Mouse (Mus musculus): ENCODE data around the gene Rps6kb1.

Gene Rps6kb1

DNA sequence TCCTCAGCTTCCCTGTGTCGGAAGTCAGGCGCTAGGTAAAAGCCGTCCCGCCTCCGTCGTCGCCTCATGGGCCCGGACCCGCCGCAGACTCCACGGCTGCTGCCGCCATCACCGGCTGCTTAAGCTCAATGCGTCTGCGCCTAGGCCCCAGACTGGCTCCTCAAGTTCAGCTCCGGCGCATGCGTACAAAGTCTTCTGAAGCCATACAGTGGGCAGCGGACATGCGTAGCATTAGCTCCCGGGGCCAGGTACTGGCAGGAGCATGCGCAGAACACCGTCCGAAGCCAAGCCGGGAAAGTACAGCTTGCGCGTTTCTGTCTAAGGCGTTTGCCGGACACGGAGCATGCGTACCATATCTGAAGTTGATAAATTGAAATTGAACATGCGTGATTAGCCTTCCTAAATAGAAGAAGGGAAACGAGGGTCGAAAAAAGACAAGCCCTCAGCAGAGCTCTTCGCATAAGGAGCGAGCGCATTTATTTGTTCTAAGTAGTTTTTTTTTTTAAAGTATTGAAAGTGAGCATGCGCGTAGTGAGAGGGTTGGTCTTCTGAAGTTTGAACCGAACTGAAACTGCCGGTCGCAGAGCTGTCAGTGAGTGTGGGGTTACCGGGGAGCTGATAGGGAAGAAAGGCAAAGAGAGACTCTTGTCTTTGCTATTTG, at the start of gene Rps6kb1, which contains the start of gene Tubd1:
TSS of gene Rps6kb1 (minus strand) at position 167 of the 661 bp plus-strand sequence.
TSS of gene Tubd1 (plus strand) at position 353 of the 661 bp plus-strand sequence.
- DNase-seq = peak; percentile 100

DNA sequence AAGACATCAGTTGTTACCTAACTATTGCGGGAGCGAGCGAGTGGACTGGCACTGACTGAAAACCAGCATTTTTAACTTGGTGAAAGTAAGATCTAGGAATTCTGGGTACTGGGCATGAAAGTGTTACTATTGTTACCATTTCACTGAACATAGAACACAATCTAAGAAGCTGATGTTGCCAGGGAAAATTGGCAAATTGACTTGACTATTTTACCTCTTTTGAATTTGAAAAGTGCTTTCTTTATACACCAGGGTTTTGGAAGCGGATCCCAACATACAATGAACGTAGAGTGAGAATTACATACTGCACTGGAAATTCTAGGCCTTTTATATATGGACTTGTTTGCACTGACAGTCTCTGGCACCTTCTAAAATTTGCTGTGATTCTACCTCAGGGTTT, 48.8 kb upstream of the Rps6kb1 start:
- DNase-seq = no peak

DNA sequence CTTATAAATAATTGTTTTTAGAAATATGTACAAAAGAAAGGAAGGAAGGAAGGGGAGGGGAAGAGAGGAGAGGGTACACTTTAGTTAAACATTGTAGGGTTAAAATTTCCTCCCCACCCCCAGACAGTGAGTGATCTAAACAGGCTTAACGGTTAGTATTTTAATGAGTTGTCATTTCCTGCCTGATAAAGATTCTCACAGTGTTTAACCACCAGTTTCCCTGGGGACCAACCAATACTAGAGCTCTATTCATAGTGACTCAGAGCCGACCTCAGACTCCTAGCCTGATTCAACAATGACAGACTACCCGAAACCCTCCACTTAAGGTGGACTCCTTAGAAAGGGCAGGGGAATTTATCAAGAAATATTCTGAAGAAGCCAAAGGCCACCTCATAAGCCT, 48.4 kb upstream of the Rps6kb1 start:
- no peak for DNase-seq

DNA sequence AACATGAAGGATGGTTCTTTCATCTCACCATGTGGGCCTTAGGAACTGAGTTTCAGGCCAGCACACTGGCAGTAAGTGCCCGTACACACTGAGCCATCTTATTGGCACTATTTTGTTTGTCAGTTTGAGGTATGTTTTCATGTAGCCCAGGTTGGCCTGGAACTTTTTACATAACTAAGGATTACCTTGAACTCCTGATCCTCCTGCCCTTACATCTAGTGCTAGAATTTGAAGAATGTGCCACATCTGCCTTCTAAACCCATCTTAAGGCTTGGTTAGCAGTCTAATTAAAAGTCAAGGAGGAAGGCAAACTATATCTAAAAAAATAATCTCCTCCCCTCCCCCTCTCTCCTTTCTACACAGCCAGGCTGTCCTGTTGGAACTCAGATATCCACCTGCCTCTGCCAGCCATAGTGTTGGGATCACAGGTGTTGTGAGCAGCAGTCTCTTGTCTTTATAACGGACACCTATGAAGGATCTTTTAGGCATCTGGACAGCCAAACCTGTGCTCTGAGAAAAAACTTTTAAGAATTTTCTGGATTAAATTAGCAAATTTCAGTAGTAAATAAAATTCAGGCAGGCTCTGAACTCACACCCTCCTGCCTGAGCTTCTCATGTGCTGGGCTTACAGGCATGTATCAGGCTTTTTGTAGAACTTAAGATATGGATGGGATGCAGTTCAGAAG, 47.5 kb upstream of the Rps6kb1 start:
- no peak for DNase-seq

DNA sequence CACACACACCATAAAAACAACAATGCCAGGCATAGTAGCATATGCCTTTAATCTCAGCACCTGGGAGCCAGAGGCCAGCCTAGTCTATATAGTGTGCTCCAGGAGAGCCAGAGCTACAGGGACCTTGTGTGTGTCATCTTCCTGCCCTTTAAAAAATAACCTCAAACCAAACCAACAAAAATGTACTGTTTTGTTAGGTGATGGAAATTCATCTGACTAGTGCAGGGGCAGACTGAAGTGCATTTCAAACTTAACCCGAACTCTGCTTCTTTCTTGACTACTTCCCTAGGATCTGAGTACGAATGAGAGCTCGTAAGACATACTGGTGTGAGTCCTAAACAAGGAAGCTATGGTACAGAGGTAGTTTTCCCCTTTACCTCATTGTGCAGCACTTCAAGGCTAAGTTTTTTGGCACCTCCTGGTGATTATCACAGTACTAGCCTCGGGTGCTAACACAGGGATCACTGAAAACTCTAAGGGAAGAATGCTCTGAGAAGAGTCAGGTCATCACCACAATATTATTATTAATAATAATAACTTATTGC, 46.8 kb upstream of the Rps6kb1 start:
- DNase-seq = no peak

DNA sequence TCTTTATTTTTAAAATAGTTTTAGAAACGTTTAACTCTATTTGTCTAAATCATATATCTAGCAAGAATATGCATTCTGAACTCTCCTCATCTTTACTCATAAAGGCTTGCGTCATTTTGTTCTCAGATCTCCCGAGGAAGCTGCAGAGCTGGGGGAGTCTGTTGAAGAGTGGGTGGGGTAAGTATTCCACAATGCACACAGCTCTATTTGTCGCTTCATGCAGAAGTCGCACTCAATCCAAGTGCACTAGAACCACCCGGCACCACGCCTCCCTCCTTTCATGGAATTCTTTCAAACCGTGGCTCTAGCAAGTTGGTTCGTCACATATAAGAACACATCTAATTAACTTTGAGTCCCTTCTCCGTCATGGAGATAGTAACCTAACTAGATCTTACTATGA, 46.0 kb upstream of the Rps6kb1 start:
- no peak for DNase-seq

DNA sequence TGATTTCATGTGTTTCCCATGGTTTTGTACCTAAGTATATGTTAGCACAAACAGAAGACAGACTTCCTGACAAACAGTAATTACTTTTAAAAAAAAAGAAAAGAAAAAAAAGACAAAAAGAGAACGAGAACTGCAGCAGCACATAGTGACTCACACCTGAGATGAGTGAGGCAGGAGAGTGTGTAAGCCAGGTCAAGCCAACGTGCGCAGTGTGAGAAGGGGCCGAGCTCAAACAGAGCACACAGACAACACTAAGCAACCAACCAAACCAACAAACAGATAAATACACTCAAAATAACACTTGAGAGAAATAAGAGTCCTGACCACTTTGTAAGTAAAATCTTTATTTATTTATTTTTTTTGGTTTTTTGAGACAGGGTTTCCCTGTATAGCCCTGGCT, 45.5 kb upstream of the Rps6kb1 start:
- DNase-seq = no peak

DNA sequence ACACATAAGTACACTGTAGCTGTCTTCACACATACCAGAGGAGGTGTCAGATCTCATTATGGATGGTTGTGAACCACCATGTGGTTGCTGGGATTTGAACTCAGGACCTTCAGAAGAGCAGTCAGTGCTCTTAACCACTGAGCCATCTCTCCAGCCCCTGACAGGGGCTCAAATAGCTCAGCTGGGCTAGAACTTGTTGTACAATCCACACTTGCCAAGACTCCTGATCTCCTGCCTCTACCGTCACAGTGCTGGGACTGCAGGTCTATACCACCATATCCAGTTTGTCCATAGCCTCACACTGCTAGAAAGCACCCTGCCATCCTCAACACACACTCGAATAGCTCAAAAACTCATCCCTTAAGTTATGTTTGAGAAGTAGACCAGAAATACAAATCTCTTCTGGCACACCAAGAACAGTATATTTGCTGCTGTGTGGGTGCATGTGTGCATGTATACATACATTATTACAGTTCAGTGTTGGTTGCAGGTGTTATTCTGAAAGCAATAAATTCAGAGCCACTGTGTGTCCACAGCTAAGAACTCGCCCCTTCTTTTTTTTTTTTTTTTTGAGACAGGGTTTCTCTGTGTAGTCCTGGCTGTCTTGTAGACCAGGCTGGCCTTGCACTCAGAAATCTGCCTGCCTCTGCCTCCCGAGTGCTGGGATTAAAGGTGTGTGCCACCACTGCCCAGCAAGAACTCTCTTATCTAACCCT, 44.1 kb upstream of the Rps6kb1 start:
- DNase-seq = no peak

DNA sequence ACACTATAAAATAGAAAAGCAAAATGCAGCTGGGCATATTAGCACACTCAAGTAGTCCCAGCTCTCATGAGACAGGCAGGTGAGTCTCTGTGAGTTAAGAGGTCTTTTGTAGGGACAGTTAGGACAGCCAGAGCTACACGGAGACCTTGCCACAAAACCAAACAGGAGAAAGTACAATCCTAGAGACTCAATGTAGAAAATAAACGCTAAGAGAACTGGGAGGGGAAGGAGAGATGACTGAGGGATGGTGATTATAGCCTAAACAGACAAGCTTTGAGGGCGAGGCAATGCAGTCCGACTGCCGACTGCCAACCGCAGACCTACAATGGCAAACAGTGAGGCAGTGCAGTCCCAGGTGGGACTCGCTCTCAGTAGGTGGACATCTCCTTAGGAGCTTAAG, 43.2 kb upstream of the Rps6kb1 start:
- no peak for DNase-seq

DNA sequence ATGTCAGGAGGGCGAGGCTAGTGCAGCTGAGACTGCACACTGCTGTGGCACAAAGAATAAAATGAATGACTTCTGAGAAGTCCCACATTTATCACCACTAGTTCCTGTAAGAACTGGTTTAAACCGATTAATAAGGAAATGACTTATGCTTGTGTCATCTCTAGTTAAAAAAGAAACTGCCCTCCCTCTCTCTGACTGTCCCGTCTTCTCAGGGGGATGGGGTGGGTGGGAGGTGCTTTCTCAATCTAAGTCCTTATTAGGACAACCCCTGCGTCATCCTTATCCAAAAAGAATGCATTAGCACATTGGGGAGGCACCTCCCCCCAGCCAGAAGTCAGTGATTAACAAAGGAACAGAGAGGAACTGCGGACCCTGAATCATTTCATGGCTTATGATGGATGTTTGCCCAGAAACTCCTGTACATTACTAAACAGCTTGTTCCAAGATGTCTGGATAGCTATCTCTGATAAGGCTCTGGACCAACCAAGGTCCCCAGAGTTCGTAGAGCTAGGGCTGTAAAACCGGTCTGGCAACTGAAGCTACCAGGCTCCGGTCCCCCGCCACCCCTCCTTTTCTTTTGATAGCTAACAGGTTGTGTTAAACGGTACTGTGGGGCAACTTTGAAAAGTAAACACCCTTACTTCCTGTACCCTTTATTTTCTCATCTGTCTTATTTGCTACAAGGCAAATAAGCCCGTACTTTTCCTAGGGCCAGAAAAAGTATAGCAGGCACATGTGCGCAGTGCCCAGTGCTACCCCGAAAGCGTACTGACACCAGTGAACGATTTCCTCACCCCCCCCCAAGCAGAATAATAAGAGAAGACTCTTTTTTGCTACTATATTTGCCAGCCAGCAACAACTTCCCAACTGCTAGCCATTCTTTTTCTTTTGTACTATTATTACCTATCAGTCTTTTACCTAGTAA, 42.5 kb upstream of the Rps6kb1 start:
- DNase-seq = peak; percentile 64

DNA sequence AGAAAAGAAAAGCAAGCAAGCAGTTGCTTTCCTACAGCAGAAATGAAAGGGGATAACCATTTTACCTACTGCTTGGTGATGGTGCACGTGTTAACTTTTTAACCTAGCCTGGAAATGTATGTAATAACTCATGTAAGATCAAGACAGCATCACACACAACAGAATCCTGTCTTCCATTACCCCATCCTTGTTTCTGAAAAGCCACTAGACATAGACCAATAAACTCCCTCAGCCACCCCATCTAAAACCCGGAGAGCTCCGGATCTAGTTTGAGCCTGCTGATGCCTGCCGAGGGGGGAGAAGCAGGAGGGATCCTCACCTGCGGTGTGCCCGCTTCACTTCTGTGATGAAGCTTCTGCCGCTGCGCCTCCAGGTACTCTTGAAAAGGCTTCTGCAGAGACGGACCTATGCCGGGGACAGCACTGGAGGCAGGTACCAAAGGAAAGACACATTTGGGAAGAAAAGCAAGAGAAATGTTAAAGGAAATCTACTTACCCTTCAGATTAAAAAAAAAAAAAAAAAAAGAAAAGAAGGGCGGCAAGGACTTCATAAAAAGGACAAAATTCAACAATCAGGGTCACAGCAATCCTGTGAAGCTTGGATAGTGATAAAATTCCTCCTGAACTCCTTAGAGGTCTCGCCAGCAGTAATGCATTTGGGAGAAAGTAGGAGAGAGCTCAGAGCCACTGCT, 41.7 kb upstream of the Rps6kb1 start:
- no peak for DNase-seq

DNA sequence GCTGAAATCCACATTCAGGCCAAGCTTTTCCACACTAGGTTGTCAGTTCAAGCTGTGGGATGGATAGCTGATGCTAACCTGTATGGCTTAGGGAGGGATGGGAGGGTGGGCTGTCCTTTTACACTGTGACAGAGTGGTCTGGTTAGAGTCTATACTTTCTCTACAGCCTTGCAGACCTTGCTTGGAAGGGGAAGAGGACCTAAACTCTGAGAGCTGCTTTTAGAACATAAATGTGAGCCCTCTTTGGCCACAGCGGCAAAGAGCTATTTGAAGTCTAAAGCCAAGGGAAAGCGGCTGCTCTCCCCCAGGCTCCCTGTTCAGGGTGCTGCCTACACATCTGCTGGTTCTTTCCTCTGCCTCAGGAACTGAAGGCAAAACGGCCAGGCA, 41.0 kb upstream of the Rps6kb1 start:
- DNase-seq = no peak

DNA sequence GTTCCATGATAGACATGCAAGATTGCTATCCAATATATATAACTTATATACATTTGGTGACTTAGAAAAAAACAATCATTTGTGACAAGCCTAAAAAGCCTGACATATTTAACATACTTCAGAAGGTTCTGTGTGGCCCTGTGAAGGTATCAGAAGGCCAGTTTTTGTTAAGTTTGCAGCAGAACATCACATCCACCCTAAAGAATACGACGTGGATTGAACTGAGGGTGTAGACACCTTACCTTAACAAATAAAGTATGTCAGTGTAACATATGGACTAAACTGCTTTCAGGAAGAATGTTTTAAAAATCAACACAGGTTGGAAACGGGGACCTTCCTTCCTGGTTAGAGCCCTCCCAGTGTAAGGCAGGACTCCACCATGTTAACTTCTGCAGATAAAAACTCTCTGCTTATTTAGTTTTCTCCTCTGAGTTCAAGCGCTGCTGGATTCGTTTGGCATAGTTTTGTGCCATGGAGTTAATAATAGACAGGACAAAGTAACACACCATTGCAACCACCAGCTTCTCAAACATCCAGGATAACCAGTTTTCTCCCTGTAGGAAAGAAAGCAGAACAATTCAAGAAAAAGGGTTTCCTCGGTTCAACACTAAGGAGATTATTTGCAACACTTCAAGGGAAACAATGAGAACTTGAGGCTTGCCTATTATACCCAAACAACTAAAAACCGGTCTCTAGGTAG, 40.4 kb upstream of the Rps6kb1 start:
- DNase-seq = no peak

DNA sequence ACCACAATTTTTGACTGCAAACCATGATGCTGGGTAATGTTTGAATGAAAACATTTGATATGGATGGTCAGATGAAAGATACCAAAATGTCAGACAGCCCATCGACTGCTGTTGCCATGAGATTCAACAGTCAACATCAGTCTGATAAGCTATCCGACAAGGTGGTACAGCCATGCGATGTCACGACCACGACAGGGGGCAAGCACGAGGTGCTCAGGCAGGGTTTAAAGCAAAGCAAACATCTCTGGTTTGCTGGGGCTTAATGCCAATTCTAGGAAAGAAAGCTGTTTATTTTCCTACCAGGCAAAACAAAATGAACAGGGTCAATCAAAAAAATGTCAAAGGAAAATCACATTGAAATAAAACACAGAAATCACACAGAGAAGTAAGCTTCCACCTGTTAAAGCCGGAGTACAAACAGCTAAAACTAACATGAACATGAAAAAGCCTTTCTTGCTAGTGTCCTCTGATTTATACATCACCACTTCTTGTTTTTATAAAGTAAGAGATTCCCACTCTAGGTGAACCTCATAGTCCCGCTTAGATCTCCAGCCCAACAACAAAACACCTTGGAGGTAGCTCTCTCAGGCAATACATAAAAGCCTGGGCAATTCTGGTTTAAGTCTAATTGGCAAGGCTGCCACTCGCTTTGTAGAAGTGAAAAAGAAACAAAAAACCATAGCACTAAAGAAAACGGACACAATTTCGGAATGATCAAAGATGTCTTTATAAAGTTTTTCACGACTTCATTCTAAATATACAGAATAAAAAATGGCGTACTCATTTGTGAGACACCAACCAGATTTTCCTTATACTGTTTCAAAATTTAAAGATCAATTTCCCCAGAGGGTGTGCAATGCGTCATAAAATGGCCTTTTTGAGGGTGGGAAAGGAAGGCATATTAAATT, 39.6 kb upstream of the Rps6kb1 start:
- no peak for DNase-seq

DNA sequence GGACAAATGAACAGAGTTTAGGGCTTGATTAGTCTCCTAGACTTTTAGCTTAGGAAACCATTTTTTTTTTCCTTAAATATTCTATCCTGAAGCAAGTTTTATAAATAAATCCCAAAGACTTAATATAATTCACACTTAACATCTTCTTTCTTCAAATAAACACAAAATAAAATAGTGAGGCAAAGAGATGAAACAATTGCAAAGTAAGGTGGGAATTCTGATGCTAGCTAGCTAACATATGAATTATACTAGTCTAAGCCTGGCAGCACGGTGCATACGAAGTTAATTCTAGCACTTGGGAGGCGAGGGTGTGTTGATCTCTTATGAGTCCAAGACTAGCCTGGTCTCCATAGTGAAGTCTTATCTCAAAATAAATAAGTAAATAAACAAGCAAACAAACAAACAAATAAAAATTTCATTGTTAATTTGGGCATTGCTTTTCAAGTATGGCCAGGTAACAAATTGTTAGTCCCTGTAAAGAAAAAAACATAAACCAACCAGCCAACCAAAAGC, 38.8 kb upstream of the Rps6kb1 start:
- no peak for DNase-seq

DNA sequence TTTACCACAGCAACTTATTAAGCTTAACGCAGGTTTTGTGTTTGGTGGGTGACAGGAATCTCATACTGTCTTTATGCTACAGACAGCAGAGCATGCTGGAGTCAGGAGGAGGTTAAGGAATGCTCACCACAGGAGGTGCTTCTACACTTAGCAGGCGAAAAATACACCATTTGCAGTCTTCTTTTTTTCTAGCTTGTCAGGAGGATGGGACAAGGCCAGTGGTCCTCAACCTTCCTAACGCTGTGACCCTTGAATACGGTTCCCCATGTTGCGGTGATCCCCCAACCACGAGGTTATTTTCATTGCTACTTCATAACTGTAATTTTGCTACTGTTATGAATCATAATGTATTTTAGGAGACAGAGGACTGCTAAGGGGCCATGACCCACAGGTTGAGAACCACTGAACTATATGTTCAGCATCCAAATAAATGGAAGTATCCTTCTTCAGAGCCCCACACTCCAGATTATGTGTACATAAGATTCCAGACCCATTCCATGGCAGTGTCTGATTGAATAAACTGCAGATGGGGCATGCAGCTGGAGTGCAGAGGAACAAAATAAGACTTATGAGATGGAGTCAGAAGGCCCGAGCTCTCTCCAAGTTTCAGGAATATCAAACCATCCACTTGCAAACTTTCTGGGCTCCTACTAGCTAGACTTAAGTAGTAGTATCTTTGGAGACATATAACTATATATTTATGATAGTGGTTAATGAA, 38.1 kb upstream of the Rps6kb1 start:
- DNase-seq = no peak

DNA sequence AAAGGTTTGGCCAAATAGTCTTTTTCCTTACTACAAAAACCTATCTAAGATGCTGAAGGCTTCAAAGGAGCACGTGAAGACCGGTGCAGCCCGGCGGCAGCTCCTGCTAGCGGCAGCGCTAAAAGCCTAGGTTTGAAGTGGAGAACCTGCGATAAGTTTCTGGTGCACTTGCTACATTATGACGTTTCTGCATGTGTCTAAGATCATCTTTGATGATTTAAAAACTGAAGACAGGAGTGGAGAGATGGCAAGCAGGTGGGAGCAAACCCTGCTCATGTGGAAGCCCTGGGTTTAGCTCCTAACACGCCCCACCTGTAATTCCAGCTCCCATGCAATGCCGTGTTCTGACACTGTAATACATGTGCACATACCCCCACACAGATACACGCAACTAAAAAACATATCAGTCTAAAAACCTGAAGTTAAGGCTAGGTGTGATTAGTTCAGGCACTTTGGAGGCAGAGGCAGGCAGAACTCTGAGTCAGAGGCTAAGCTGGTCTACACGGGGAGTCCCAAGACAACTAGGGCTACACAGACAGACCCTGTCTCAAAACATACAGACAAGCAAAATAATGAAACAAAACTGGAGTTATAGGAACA, 37.4 kb upstream of the Rps6kb1 start:
- no peak for DNase-seq

DNA sequence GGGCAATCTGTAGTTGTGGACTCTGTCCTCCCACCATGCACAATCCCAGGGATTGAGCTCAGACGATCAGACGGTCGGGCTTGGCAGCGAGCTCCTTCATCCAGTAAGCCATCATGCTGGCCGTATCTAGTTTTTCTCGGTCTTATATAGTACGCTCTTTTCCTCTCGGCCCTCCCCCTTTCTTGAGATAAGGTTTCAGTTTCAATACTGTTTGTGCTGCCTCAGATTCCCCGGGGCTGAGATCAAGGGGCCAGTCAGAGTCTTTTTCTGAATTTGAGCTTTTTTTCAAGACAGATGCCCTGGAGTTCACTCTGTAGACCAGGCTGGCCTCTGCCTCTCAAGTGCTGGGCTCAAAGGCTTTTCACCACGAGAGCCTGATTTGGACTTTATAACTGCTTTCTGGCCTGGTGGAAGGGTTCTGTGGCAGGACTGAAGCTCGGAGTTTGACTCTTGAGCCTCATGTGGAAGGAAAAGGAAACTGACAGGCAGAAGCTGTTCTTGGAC, 36.7 kb upstream of the Rps6kb1 start:
- peak; percentile 46 for DNase-seq
